Mouse (Mus musculus) thymus, adult 2 months (tissue): ENCODE measurements around the gene Clasp1.

Source experiments
- CTCF ChIP-seq: fragments of 200-500 bp; IDR thresholded peaks from 2 replicates; pipeline ENCODE4 v1.5.1; 2012; ENCODE audit warnings: mild to moderate bottlenecking, control low read depth, low read length, moderate library complexity, borderline replicate concordance; ENCODE audit not compliant: control insufficient read depth, poor library complexity, insufficient read depth; ENCODE audit errors: extremely low read depth
- POLR2A ChIP-seq: fragments of 200-500 bp; IDR thresholded peaks from 2 replicates; pipeline ENCODE4 v1.6.1; 2012; ENCODE audit warnings: mild to moderate bottlenecking, low read length, control low read depth, moderate library complexity; ENCODE audit not compliant: control insufficient read depth, poor library complexity, insufficient read depth; ENCODE audit errors: extremely low read depth

DNA sequence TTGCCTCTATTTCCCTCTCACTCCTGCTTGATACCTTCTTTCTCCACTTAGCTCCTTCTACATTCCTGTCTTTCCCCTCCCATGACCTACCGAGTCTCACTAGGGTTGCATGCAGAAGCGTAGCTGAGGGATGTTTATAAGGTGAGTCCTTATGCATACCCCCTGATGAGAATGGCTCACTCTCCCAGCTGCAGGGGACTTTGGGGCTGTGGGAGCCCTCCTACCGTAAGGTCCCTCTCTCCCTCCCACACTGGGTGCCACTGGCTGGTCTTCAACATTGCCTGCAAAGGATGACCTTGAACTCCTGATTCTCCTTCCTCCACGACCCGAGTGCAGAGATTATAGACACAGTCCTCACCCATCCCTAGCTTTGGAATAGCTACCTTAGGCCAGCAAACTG is 71.9 kb downstream of the Clasp1 start:
- TF ChIP-seq CTCF = no peak
- TF ChIP-seq POLR2A = no peak
